Mouse (Mus musculus) thymus, adult 2 months (tissue): Measurements from ENCODE around the gene F13b. TPM values are rescaled to one million over a fixed set of nuclear protein-coding genes. Genes with fewer than 3 reads are reported as not detected.

ENCODE experiments used
- DNase-seq: peaks from one replicate; pipeline ENCODE4 v3.0.0; 2021
- H3K27ac ChIP-seq: fragments of 200-500 bp; 2 replicates; pipeline ENCODE4 v1.5.1; 2012; ENCODE audit warnings: low read length, control low read depth; ENCODE audit not compliant: control insufficient read depth, insufficient read depth
- H3K27me3 ChIP-seq: fragments of 200-500 bp; 2 replicates; pipeline ENCODE4 v1.6.1; 2012; ENCODE audit warnings: mild to moderate bottlenecking, low read length, moderate library complexity, mixed read lengths; ENCODE audit not compliant: control insufficient read depth, insufficient read depth
- H3K36me3 ChIP-seq: fragments of 200-500 bp; 2 replicates; pipeline ENCODE4 v1.6.1; 2012; ENCODE audit warnings: mild to moderate bottlenecking, low read length, moderate library complexity; ENCODE audit not compliant: control insufficient read depth, insufficient read depth
- H3K4me1 ChIP-seq: fragments of 200-500 bp; replicated peaks from 2 replicates; pipeline ENCODE4 v1.6.1; 2012; ENCODE audit warnings: low read length; ENCODE audit not compliant: control insufficient read depth, insufficient read depth
- H3K4me3 ChIP-seq: fragments of 200-500 bp; 2 replicates; pipeline ENCODE4 v1.5.1; 2012; ENCODE audit warnings: mild to moderate bottlenecking, low read length, control low read depth, moderate library complexity; ENCODE audit not compliant: control insufficient read depth, insufficient read depth
- CTCF ChIP-seq: fragments of 200-500 bp; IDR thresholded peaks from 2 replicates; pipeline ENCODE4 v1.5.1; 2012; ENCODE audit warnings: mild to moderate bottlenecking, control low read depth, low read length, moderate library complexity, borderline replicate concordance; ENCODE audit not compliant: control insufficient read depth, poor library complexity, insufficient read depth; ENCODE audit errors: extremely low read depth
- POLR2A ChIP-seq: fragments of 200-500 bp; IDR thresholded peaks from 2 replicates; pipeline ENCODE4 v1.6.1; 2012; ENCODE audit warnings: mild to moderate bottlenecking, low read length, control low read depth, moderate library complexity; ENCODE audit not compliant: control insufficient read depth, poor library complexity, insufficient read depth; ENCODE audit errors: extremely low read depth
- WGBS: fragments of 180-500 bp; shearing (Covaris S2); methylation state at CpG from one replicate; pipeline ENCODE4 v1.1.7; 2018; 5-methylcytosine and 5-hydroxymethylcytosine counted together
- polyA plus RNA-seq: library from polyadenylated mRNA; depleted of rRNA; stranded (reverse); fragments of >200 nt; gene quantifications from 2 replicates; pipeline ENCODE4 v1.2.3, GENCODE M21; 2012; rRNA removed

The F13b gene
- polyA plus RNA-seq, 1 experiment, result not detected

GRCm38 (mm10) chr1:139548536-139548935 lies 47.0 kb downstream of the F13b start:
- 97% methylated on average over 1 of the region's 1 CpGs for WGBS
- Histone ChIP-seq H3K4me3 (no peak overlapping the region), H3K36me3 (no peaks in the 10 kb centered on the region), H3K27ac (no peak overlapping the region), H3K27me3 (no peaks in the 10 kb centered on the region), H3K4me1 (no peaks in the 10 kb centered on the region)
- TF ChIP-seq POLR2A (no peak), CTCF (no peak)
- DNase-seq, result no peak

GRCm38 (mm10) chr1:139551311-139551710 lies 49.8 kb downstream of the F13b start:
- H3K4me3 ChIP-seq, result no peak overlapping the region
- TF ChIP-seq CTCF (no peak), POLR2A (no peak)
- H3K4me1 ChIP-seq, result no peaks in the 10 kb centered on the region
- 81% methylated on average over 1 of the region's 1 CpGs for WGBS
- no peak overlapping the region for H3K27ac ChIP-seq
- H3K36me3 ChIP-seq, result no peaks in the 10 kb centered on the region
- DNase-seq, result no peak
- H3K27me3 ChIP-seq, result no peaks in the 10 kb centered on the region

- Histone ChIP-seq H3K4me3 (no peak within 1 kb of the TSS), H3K4me1 (no peaks in the 10 kb centered on the region), H3K27me3 (no peaks in the 10 kb centered on the region), H3K36me3 (no peaks in the 10 kb centered on the region), H3K27ac (no peak within 1 kb of the TSS)
- no peak for TF ChIP-seq POLR2A
- TF ChIP-seq CTCF, result no peak
- 82% methylated on average over 1 of the region's 1 CpGs for WGBS
- no peak for DNase-seq
These were observed 58.5 kb downstream of the F13b start, which contains the start of gene Cfhr1 for GRCm38 (mm10) chr1:139560024-139560423. TSS of gene Cfhr1 (minus strand) at chr1:139560272.

Other genes starting within 250 kb of the F13b start
- 0.03 TPM in 1 of 2 replicates, not detected in the other for gene Crb1, start 124.6 kb upstream of the F13b start, polyA plus RNA-seq
- 4.4 and 4.9 TPM in 2 replicates for gene Zbtb41, start 79.4 kb upstream of the F13b start, polyA plus RNA-seq
- gene Aspm, start 46.9 kb upstream of the F13b start, polyA plus RNA-seq, result 4.7 and 6.6 TPM in 2 replicates
- gene Cfhr1, start 58.6 kb downstream of the F13b start, polyA plus RNA-seq, result not detected in 2 replicates